Mouse (Mus musculus) heart, adult 2 months (tissue): ENCODE measurements around the gene Kcnv2.

ENCODE experiments used
- CTCF ChIP-seq: fragments of 200-600 bp; IDR thresholded peaks from 2 replicates; pipeline ENCODE4 v1.8.1; 2022; ENCODE audit warnings: antibody characterized with exemption, mild to moderate bottlenecking, moderate library complexity
- EP300 ChIP-seq: fragments of 200-500 bp; IDR thresholded peaks from 2 replicates; pipeline ENCODE4 v1.6.1; 2011; ENCODE audit warnings: low read depth, low read length, control low read depth; ENCODE audit not compliant: insufficient read depth

DNA sequence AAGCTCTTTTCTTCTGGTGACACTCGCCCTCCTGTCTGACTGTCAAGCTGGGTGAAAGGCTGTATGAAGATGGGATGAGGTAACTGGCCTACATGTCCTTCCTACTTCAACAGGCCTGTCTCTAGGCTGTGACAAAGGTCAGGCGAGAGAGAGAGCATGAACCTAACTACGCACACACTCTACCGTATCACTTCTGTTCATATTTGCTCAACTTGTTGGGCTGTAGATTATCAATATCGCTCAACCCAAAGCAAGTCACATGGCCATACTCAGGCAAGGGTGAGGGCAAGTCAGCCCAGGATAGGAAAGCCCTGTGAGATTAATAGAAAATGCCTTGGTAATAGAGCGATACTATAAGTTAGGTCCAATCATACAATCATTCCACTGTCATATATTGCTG, 5.2 kb downstream of the Kcnv2 start:
- TF ChIP-seq EP300, result no peak
- TF ChIP-seq CTCF, result no peak
